12 mouse cellular contexts compared by ENCODE assay signal in genomic region chr13:18497582-18498157, GRCm38 (mm10).
DNase-seq lines count a peak whose midpoint lies in the region; ATAC-seq and TF ChIP-seq lines count a peak whose summit lies in the region.
"Had no signal": no experiment of that assay in that cellular context is flagged by ENCODE, and none has a peak within 500 bp of the region (broad histone marks: within the 10 kb centered on the region; RNA-seq: fewer than 3 reads in every experiment).

No protein-coding gene starts in this region.

- H3K4me1 ChIP-seq in embryonic facial prominence, embryonic 14.5 days (ENCODE audit: control insufficient read depth, insufficient read depth, low read length): 0 out of 2 replicates have a peak, but pooled peaks cover 6% of the 10 kb centered on the region
- H3K4me1 ChIP-seq in hindbrain, embryonic 14.5 days (replicated peaks; ENCODE audit: control insufficient read depth, insufficient read depth, low read length): peaks cover 6% of the 10 kb centered on the region; the same call in 1 of the 2 replicates
- peaks cover 23% of the 10 kb centered on the region; the same call in 1 of the 2 replicates for H3K4me1 ChIP-seq in neural tube, embryonic 13.5 days (replicated peaks)

- H3K36me3 ChIP-seq in embryonic facial prominence, embryonic 14.5 days (ENCODE audit: control insufficient read depth, insufficient read depth, low read length): no peaks in the 10 kb centered on the region
- no peaks in the 10 kb centered on the region for H3K36me3 ChIP-seq in hindbrain, embryonic 14.5 days (replicated peaks; ENCODE audit: control insufficient read depth, insufficient read depth)
- H3K36me3 ChIP-seq in neural tube, embryonic 13.5 days: no peaks in the 10 kb centered on the region
- H3K36me3 ChIP-seq: limb, embryonic 13.5 days had no signal

- peak overlapping the region; percentile 35 for H3K4me3 ChIP-seq in layer of hippocampus, adult 2 months
- H3K4me3 ChIP-seq in embryonic facial prominence, embryonic 14.5 days (ENCODE audit: low read depth, low read length): no peak overlapping the region
- H3K4me3 ChIP-seq in hindbrain, embryonic 14.5 days (replicated peaks; ENCODE audit: low read length): peak overlapping the region; percentile 11
- peak overlapping the region; percentile 13 for H3K4me3 ChIP-seq in neural tube, embryonic 13.5 days
- H3K4me3 ChIP-seq in gastrocnemius, adult 2 months: no peak overlapping the region
- H3K4me3 ChIP-seq: limb, embryonic 13.5 days had no signal

- DNase-seq in layer of hippocampus, adult 2 months (ENCODE audit: low spot score in 2 of 2): no peak
- DNase-seq in layer of hippocampus, postnatal 25 days (ENCODE audit: extremely low spot score in 1 of 2, low spot score in 1 of 2): no peak
- no peak for DNase-seq in embryonic facial prominence, embryonic 14.5 days (ENCODE audit: low spot score)
- no peak for DNase-seq in hindbrain, embryonic 14.5 days (ENCODE audit: low spot score)
- no peak for DNase-seq in cerebellum, postnatal 36 days
- no peak for DNase-seq in gastrocnemius, adult 2 months
- DNase-seq: cerebellum, postnatal 14 days; layer of hippocampus, adult 9-11 months; lung, postnatal 10 days had no signal

- intact Hi-C loops in gastrocnemius, adult 2 months (cut with DNase I): no loop called here

- TF ChIP-seq CTCF in layer of hippocampus, adult 2 months (conservative IDR thresholded peaks at IDR 0.05): no peak
- TF ChIP-seq CTCF in gastrocnemius, adult 2 months (IDR thresholded peaks at IDR 0.05): no peak

- H3K4me2 ChIP-seq in embryonic facial prominence, embryonic 14.5 days (ENCODE audit: low read depth, low read length): peak overlapping the region; percentile 33; the same call in 1 of the 2 replicates
- H3K4me2 ChIP-seq in hindbrain, embryonic 14.5 days (replicated peaks): peak overlapping the region; percentile 46
- peak overlapping the region; percentile 43 for H3K4me2 ChIP-seq in neural tube, embryonic 13.5 days
- H3K4me2 ChIP-seq: limb, embryonic 13.5 days had no signal

- WGBS in embryonic facial prominence, embryonic 14.5 days: 24% methylated on average over 5 of the region's 5 CpGs
- 5% methylated on average over 5 of the region's 5 CpGs for WGBS in hindbrain, embryonic 14.5 days
- WGBS in neural tube, embryonic 13.5 days: 12% methylated on average over 5 of the region's 5 CpGs

- H3K9me3 ChIP-seq in embryonic facial prominence, embryonic 14.5 days (ENCODE audit: control insufficient read depth, low read length): peaks cover 5% of the 10 kb centered on the region; the same call in 1 of the 2 replicates
- H3K9me3 ChIP-seq in hindbrain, embryonic 14.5 days (ENCODE audit: control insufficient read depth, low read length): no peaks in the 10 kb centered on the region
- no peaks in the 10 kb centered on the region for H3K9me3 ChIP-seq in neural tube, embryonic 13.5 days

- H3K27me3 ChIP-seq in embryonic facial prominence, embryonic 14.5 days (replicated peaks; ENCODE audit: control insufficient read depth, insufficient read depth, low read length): no peaks in the 10 kb centered on the region
- H3K27me3 ChIP-seq in hindbrain, embryonic 14.5 days (ENCODE audit: control insufficient read depth, insufficient read depth, low read length): no peaks in the 10 kb centered on the region
- H3K27me3 ChIP-seq in neural tube, embryonic 13.5 days: peaks cover 19% of the 10 kb centered on the region

- ATAC-seq in embryonic facial prominence, embryonic 14.5 days (ENCODE audit: low read depth): no peak
- ATAC-seq in hindbrain, embryonic 14.5 days (ENCODE audit: low FRiP score): peak; percentile 27; the same call in 1 of the 2 replicates
- no peak for ATAC-seq in neural tube, embryonic 13.5 days (ENCODE audit: low read depth)
- ATAC-seq: intestine, embryonic 16.5 days had no signal

- no peak overlapping the region for H3K9ac ChIP-seq in embryonic facial prominence, embryonic 14.5 days (ENCODE audit: low read depth, low read length)
- no peak overlapping the region for H3K9ac ChIP-seq in hindbrain, embryonic 14.5 days
- 0 out of 2 replicates have a peak overlapping the region, but pooled peaks have one; percentile 12 for H3K9ac ChIP-seq in neural tube, embryonic 13.5 days
- H3K9ac ChIP-seq: limb, embryonic 13.5 days had no signal

- H3K27ac ChIP-seq in layer of hippocampus, adult 2 months: no peak overlapping the region
- H3K27ac ChIP-seq in embryonic facial prominence, embryonic 14.5 days (replicated peaks; ENCODE audit: low read depth, low read length): no peak overlapping the region
- no peak overlapping the region for H3K27ac ChIP-seq in hindbrain, embryonic 14.5 days
- no peak overlapping the region for H3K27ac ChIP-seq in neural tube, embryonic 13.5 days (replicated peaks)
- no peak overlapping the region for H3K27ac ChIP-seq in gastrocnemius, adult 2 months
- H3K27ac ChIP-seq: limb, embryonic 13.5 days had no signal

Comparison
In these comparisons a context has a peak if more than half of its experiments do, and no peak if none do; other contexts are left out.
1. H3K4me3 ChIP-seq: peak in layer of hippocampus, adult 2 months (single experiment), hindbrain, embryonic 14.5 days (single experiment) and neural tube, embryonic 13.5 days (single experiment); none in embryonic facial prominence, embryonic 14.5 days (single experiment) and gastrocnemius, adult 2 months (single experiment).
2. Peak in every context shown above with its lines, with median percentiles within 50 percentile points of each other: H3K4me2 ChIP-seq.